In the genomic region with DNA sequence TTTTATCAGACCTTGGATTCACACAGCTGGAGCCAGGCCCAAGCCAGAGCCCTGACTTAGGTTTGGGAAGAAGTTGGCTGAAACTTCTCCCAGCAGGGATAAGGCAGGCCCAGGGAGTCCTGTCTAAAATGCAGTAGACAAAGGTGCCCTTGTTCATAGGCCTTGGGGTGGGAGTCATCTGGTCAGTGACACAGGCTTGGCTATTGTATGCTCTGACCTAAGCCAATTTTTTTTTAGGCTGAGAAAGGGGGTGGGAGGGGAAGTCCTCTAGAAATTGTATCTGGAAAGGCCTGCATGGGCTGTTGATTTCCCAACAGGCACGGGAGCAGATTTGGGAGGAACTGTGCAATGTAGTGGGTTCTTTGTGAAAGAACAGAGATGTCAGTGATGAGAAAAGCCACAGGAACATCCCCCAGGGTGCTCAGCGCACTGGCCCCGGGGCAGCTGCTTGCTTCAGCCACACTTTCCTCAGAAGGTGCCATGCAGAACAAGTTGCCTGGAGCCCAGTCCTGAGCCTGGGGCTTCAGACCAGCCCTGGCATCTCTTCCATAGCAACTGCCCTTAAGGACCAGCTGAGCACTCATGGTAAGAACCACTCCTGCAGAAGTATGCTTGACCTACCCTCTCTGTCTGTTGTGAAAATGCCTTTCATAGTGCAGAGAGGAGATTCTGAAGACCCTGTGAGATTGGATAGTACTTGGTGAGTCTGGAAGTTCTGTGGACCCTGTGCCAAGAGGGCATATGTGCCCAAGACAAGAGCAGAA, we compare ENCODE assay signal across 8 mouse cellular contexts.
DNase-seq lines count a peak whose midpoint lies in the region; ATAC-seq and TF ChIP-seq lines count a peak whose summit lies in the region.

No protein-coding gene starts in this region.

- H3K27ac ChIP-seq in midbrain, postnatal 0 days (ENCODE audit: low read depth, low read length), result no peak overlapping the region
- no peak overlapping the region for H3K27ac ChIP-seq in midbrain, embryonic 16.5 days (ENCODE audit: low read length)
- H3K27ac ChIP-seq in embryonic facial prominence, embryonic 14.5 days (replicated peaks; ENCODE audit: low read depth, low read length), result peak overlapping the region; percentile 59
- no peak overlapping the region; the same call in 1 of the 2 replicates for H3K27ac ChIP-seq in midbrain, embryonic 10.5 days (replicated peaks)

- H3K4me3 ChIP-seq in midbrain, postnatal 0 days (ENCODE audit: low read depth, low read length), result no peak overlapping the region
- no peak overlapping the region for H3K4me3 ChIP-seq in midbrain, embryonic 16.5 days (ENCODE audit: low read depth, low read length)
- H3K4me3 ChIP-seq in embryonic facial prominence, embryonic 14.5 days (ENCODE audit: low read depth, low read length), result no peak overlapping the region
- no peak overlapping the region for H3K4me3 ChIP-seq in midbrain, embryonic 10.5 days

- no peaks in the 10 kb centered on the region for H3K27me3 ChIP-seq in midbrain, postnatal 0 days (ENCODE audit: insufficient read depth, low read length)
- no peaks in the 10 kb centered on the region for H3K27me3 ChIP-seq in midbrain, embryonic 16.5 days (ENCODE audit: control insufficient read depth, insufficient read depth, low read depth, low read length)
- H3K27me3 ChIP-seq in embryonic facial prominence, embryonic 14.5 days (replicated peaks; ENCODE audit: control insufficient read depth, insufficient read depth, low read length), result no peaks in the 10 kb centered on the region
- no peaks in the 10 kb centered on the region for H3K27me3 ChIP-seq in midbrain, embryonic 10.5 days (ENCODE audit: low read depth, poor library complexity, severe bottlenecking)

- DNase-seq in midbrain, postnatal 0 days (ENCODE audit: low spot score), result peak; percentile 41
- peak; percentile 73 for DNase-seq in embryonic facial prominence, embryonic 14.5 days (ENCODE audit: low spot score)
- peak; percentile 65 for DNase-seq in heart, postnatal 4 days
- peak; percentile 34 for DNase-seq in ovary, postnatal 14 days (ENCODE audit: low spot score)
- DNase-seq in spleen, postnatal 14 days (ENCODE audit: low spot score in 2 of 2), result no peak
- no peak for DNase-seq in midbrain, embryonic 10.5 days (ENCODE audit: low spot score)
- no peak for DNase-seq in right cerebral cortex, adult 2 months (ENCODE audit: low spot score in 2 of 2)

- H3K9me3 ChIP-seq in midbrain, postnatal 0 days (ENCODE audit: low read length), result no peaks in the 10 kb centered on the region
- H3K9me3 ChIP-seq in midbrain, embryonic 16.5 days (replicated peaks; ENCODE audit: control insufficient read depth, low read length, poor library complexity, severe bottlenecking), result no peaks in the 10 kb centered on the region
- no peaks in the 10 kb centered on the region for H3K9me3 ChIP-seq in embryonic facial prominence, embryonic 14.5 days (ENCODE audit: control insufficient read depth, low read length)
- H3K9me3 ChIP-seq in midbrain, embryonic 10.5 days (replicated peaks), result no peaks in the 10 kb centered on the region

- no peak overlapping the region for H3K9ac ChIP-seq in midbrain, postnatal 0 days (replicated peaks; ENCODE audit: low read length, poor library complexity, severe bottlenecking)
- no peak overlapping the region for H3K9ac ChIP-seq in midbrain, embryonic 16.5 days (ENCODE audit: low read depth, low read length)
- no peak overlapping the region for H3K9ac ChIP-seq in embryonic facial prominence, embryonic 14.5 days (ENCODE audit: low read depth, low read length)

- H3K4me2 ChIP-seq in midbrain, postnatal 0 days (ENCODE audit: low read depth, low read length, poor library complexity, severe bottlenecking), result no peak overlapping the region
- H3K4me2 ChIP-seq in midbrain, embryonic 16.5 days (ENCODE audit: low read length), result no peak overlapping the region
- no peak overlapping the region for H3K4me2 ChIP-seq in embryonic facial prominence, embryonic 14.5 days (ENCODE audit: low read depth, low read length)

- H3K4me1 ChIP-seq in midbrain, postnatal 0 days (ENCODE audit: insufficient read depth, low read length), result no peaks in the 10 kb centered on the region; the same call in 1 of the 2 replicates
- peaks cover 5% of the 10 kb centered on the region for H3K4me1 ChIP-seq in midbrain, embryonic 16.5 days (ENCODE audit: control insufficient read depth, insufficient read depth, low read length)
- peaks cover 12% of the 10 kb centered on the region for H3K4me1 ChIP-seq in embryonic facial prominence, embryonic 14.5 days (ENCODE audit: control insufficient read depth, insufficient read depth, low read length)
- H3K4me1 ChIP-seq in midbrain, embryonic 10.5 days, result peaks cover 10% of the 10 kb centered on the region

- no peak for TF ChIP-seq CTCF in midbrain, postnatal 0 days (IDR thresholded peaks at IDR 0.05)

- no peak for ATAC-seq in midbrain, postnatal 0 days (ENCODE audit: low FRiP score)
- no peak for ATAC-seq in midbrain, embryonic 16.5 days
- peak; percentile 64; the same call in 1 of the 2 replicates for ATAC-seq in embryonic facial prominence, embryonic 14.5 days (ENCODE audit: low read depth)

- no peaks in the 10 kb centered on the region for H3K36me3 ChIP-seq in midbrain, postnatal 0 days (ENCODE audit: insufficient read depth, low read length)
- no peaks in the 10 kb centered on the region for H3K36me3 ChIP-seq in midbrain, embryonic 16.5 days (ENCODE audit: control insufficient read depth, insufficient read depth, low read length)
- H3K36me3 ChIP-seq in embryonic facial prominence, embryonic 14.5 days (ENCODE audit: control insufficient read depth, insufficient read depth, low read length), result no peaks in the 10 kb centered on the region
- H3K36me3 ChIP-seq in midbrain, embryonic 10.5 days, result no peaks in the 10 kb centered on the region

- 59% methylated on average over 3 of the region's 3 CpGs for WGBS in midbrain, postnatal 0 days
- WGBS in midbrain, embryonic 16.5 days, result 49% methylated on average over 3 of the region's 3 CpGs
- WGBS in embryonic facial prominence, embryonic 14.5 days, result 32% methylated on average over 3 of the region's 3 CpGs
- WGBS in midbrain, embryonic 10.5 days, result 72% methylated on average over 3 of the region's 3 CpGs

Comparison
In these comparisons a context has a peak if more than half of its experiments do, and no peak if none do; other contexts are left out.
1. DNase-seq: peak in midbrain, postnatal 0 days (single experiment), embryonic facial prominence, embryonic 14.5 days (single experiment), heart, postnatal 4 days (single experiment) and ovary, postnatal 14 days (single experiment); none in spleen, postnatal 14 days (0 of 2), midbrain, embryonic 10.5 days (single experiment) and right cerebral cortex, adult 2 months (0 of 2).